Mouse (Mus musculus): ENCODE results near the gene Npepps. TPM values are rescaled to one million over a fixed set of nuclear protein-coding genes. Genes with fewer than 3 reads are reported as not detected.
"Not testable (repeated sequence)": the region's sequence is repeated elsewhere in the genome, so short reads cannot be mapped to it uniquely, and the experiment has no call there.

Gene Npepps
- polyA plus RNA-seq, 1 experiment from 2014 or later: 127 TPM

GRCm38 (mm10) chr11:97287643-97288042 lies 7.2 kb upstream of the Npepps start:
- Histone ChIP-seq H3K36me3 (no peaks in the 10 kb centered on the region), H3K4me1 (no peaks in the 10 kb centered on the region), H3K9ac (no peak overlapping the region), H3K9me3 (no peaks in the 10 kb centered on the region), H3K4me2 (replicated peaks) (no peak overlapping the region), H3K27me3 (replicated peaks) (no peaks in the 10 kb centered on the region), H3K27ac (no peak overlapping the region), H3K4me3 (no peak overlapping the region)
- no peak for ATAC-seq (ENCODE audit: low FRiP score, low read depth)

- Histone ChIP-seq H3K4me2 (replicated peaks) (no peak overlapping the region), H3K4me3 (no peak overlapping the region), H3K9me3 (no peaks in the 10 kb centered on the region), H3K27me3 (replicated peaks) (no peaks in the 10 kb centered on the region), H3K36me3 (no peaks in the 10 kb centered on the region), H3K9ac (no peak overlapping the region), H3K27ac (no peak overlapping the region), H3K4me1 (no peaks in the 10 kb centered on the region)
- no peak for ATAC-seq (ENCODE audit: low FRiP score, low read depth)
- 60% methylated on average over 6 of the region's 6 CpGs for WGBS
Observed at GRCm38 (mm10) chr11:97286973-97287372, 6.5 kb upstream of the Npepps start.

DNA sequence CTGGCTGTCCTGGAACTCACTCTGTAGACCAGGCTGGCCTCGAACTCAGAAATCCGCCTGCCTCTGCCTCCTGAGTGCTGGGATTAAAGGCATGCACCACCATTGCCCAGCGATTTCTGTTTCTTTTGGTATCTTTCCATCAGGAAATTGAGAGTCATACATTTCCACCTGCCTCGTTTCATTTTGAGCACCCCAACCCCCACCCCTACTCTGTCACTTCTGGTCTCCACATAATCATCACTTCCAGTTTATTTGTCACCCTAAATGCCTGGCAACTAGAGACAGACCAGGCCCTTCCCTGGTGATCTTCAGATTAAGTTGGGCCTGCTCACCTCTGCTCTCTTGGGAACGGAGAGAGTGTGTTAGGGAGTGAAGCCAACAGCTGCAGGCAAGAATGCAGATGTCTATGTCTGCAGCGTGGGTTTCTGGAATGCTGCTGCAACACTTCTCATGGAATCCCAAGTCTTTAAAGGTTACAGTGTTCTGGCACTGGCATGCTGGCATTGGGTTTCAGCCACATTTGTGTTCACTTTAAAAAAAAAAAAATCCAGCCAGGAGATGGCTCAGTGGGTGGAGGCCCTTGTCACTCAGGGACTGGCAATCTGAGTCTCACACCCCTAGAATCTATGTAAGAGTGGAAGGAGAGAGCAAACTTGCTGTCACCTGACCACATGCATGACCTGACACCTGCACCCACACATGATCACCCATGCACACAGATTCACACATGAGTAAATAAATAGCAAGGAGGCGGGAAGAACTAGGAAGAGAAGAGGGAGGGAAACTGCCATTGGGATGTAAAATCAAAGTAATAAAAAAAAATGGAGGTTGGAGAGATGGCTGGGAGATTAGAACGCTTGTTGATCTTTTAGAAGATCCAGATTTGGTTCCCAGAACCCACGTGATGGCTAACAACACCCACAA lies 5.7 kb upstream of the Npepps start:
- Histone ChIP-seq H3K4me1 (no peaks in the 10 kb centered on the region), H3K9ac (no peak overlapping the region), H3K4me3 (no peak overlapping the region), H3K36me3 (no peaks in the 10 kb centered on the region), H3K4me2 (replicated peaks) (no peak overlapping the region), H3K27ac (no peak overlapping the region), H3K27me3 (replicated peaks) (no peaks in the 10 kb centered on the region), H3K9me3 (no peaks in the 10 kb centered on the region)
- WGBS: 82% methylated on average over 9 of the region's 9 CpGs
- ATAC-seq (ENCODE audit: low FRiP score, low read depth): no peak

GRCm38 (mm10) chr11:97284854-97285253 lies 4.4 kb upstream of the Npepps start:
- no peak overlapping the region for H3K4me3 ChIP-seq
- H3K9ac ChIP-seq: no peak overlapping the region
- no peaks in the 10 kb centered on the region for H3K4me1 ChIP-seq
- no peak overlapping the region for H3K4me2 ChIP-seq (replicated peaks)
- no peaks in the 10 kb centered on the region for H3K36me3 ChIP-seq
- H3K27ac ChIP-seq: no peak overlapping the region
- no peaks in the 10 kb centered on the region for H3K27me3 ChIP-seq (replicated peaks)
- 80% methylated on average over 4 of the region's 4 CpGs for WGBS
- no peak for ATAC-seq (ENCODE audit: low FRiP score, low read depth)
- H3K9me3 ChIP-seq: no peaks in the 10 kb centered on the region

DNA sequence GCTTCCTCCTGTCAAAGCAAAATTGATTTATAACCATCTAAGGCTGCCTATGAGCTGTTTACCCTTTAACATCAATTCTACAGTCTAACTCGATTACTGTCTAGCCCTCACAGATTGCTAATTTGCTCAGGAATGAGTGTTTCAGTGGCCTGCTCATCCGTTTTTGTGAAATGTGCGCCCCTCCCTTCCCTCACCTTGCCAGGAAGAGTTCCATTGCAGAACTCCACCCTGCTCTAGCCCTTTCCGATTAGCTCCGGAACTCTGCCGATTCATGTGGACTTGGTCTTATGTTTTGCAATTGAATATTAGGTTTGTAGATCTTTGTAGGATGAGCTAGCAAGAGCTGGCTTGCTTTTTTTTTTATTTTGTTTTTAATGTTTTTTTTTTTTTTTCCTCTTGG lies 1.7 kb upstream of the Npepps start:
- H3K27me3 ChIP-seq (replicated peaks): no peaks in the 10 kb centered on the region
- 87% methylated on average over 6 of the region's 6 CpGs for WGBS
- ATAC-seq (ENCODE audit: low FRiP score, low read depth): no peak

DNA sequence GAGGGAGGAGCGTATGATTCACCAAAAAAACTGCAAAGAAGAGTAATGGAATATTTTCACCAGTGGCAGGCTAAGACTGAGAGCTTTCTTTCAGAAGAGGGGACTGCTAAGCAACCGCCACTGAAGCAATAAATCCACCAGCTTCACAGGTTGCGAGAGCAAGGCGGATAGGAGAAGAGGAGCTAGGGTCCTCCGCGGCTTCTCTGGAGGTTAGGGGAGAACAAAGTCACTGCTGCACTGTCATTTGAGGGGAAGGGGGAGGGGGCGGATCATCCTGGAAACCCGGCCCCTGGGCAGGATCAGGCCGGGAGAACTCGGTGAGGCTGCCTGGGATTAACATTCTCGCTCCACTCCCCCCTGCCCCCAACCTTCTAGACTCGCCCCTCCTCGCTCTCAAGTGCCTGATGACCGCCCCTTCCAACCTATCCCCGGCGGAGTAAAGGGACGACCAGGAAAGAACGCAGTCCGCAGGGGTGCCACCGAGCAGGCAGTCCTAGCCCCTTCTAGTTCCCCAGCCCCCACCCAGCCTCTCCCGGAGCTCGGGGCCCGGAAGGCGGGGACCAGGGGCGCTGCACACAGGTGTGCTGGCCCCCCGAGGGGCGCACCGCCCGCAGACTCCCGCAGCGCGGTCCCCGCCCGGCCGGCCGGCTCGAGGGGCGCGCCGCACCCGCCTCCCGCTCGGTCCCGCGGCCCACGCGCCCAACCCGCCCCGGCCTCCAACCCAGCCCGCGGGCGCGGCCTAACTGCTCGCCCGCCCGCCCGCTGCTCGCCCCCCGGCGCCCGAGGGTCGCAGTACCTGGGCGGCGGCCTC lies 828 bp downstream of the Npepps start:
- Histone ChIP-seq H3K36me3 (no peaks in the 10 kb centered on the region), H3K27me3 (replicated peaks) (no peaks in the 10 kb centered on the region), H3K4me1 (peaks cover 13% of the 10 kb centered on the region), H3K4me3 (peak overlapping the region; percentile 98), H3K9ac (peak overlapping the region; percentile 99), H3K9me3 (0 out of 2 replicates have a peak, but pooled peaks cover under 1% of the 10 kb centered on the region), H3K27ac (peak overlapping the region; percentile 97), H3K4me2 (replicated peaks) (peak overlapping the region; percentile 66)
- peak; percentile 85 for ATAC-seq (ENCODE audit: low FRiP score, low read depth)
- WGBS: 1% methylated on average over 62 of the region's 64 CpGs

More for the DNA sequence above, 1.7 kb upstream of the Npepps start:
- Histone ChIP-seq H3K9me3 (no peaks in the 10 kb centered on the region), H3K27ac (no peak overlapping the region), H3K4me2 (replicated peaks) (no peak overlapping the region), H3K36me3 (no peaks in the 10 kb centered on the region), H3K9ac (no peak overlapping the region), H3K4me3 (no peak overlapping the region), H3K4me1 (peaks cover 13% of the 10 kb centered on the region)

DNA sequence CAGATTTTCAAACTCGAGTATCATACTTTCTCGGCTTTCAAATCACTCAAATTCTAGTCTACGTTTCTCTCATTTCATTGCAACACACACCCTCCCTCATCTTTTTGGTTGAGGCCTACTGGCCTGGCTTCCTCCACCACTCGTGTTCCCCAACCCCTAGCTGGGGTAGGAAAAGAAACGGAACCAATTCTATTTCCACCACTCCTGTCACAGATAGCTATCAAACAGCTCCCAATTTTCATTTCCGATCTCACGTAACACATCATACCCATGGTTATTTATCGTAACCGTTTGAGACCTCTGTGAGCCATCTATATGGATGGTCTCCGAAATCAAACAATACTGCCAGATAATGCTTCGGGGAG lies 1.4 kb downstream of the Npepps start:
- Histone ChIP-seq H3K9ac (peak overlapping the region; percentile 99), H3K4me1 (peaks cover 13% of the 10 kb centered on the region), H3K4me3 (peak overlapping the region; percentile 98), H3K36me3 (no peaks in the 10 kb centered on the region), H3K27ac (peak overlapping the region; percentile 97), H3K4me2 (replicated peaks) (peak overlapping the region; percentile 66), H3K9me3 (0 out of 2 replicates have a peak, but pooled peaks cover 6% of the 10 kb centered on the region), H3K27me3 (replicated peaks) (no peaks in the 10 kb centered on the region)
- WGBS: 31% methylated on average over 11 of the region's 11 CpGs
- 0 out of 2 replicates have a peak, but pooled peaks have one; percentile 8 for ATAC-seq (ENCODE audit: low FRiP score, low read depth)

- Histone ChIP-seq H3K4me1 (peaks cover 13% of the 10 kb centered on the region), H3K4me2 (replicated peaks) (peak overlapping the region; percentile 66), H3K27me3 (replicated peaks) (no peaks in the 10 kb centered on the region), H3K9me3 (0 out of 2 replicates have a peak, but pooled peaks cover 6% of the 10 kb centered on the region), H3K4me3 (peak overlapping the region; percentile 98), H3K36me3 (no peaks in the 10 kb centered on the region), H3K9ac (peak overlapping the region; percentile 99), H3K27ac (no peak overlapping the region)
- no peak for ATAC-seq (ENCODE audit: low FRiP score, low read depth)
- 80% methylated on average over 6 of the region's 6 CpGs for WGBS
Observed at GRCm38 (mm10) chr11:97278456-97278855, 2.0 kb downstream of the Npepps start.

DNA sequence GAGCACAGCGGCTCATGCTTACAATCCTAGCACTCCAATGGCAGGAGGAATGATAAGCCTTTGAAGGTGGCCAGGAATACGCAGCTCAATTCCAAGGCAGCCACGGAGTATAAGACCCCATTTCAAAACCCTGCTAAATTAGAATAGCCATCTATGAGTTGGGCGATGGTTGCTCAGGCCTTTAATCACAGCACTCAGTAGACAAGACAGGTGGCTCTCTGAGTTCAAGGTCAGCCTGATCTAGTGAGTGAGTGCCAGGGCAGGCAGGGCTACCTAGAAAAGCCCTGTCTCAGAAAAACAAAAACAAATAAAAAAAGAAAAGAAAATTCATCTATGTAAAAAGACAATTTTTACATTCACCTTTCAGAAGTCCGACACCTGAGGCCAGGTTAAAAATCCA lies 3.3 kb downstream of the Npepps start:
- Histone ChIP-seq H3K36me3 (no peaks in the 10 kb centered on the region), H3K9ac (no peak overlapping the region), H3K4me3 (no peak overlapping the region), H3K27ac (no peak overlapping the region), H3K4me2 (replicated peaks) (no peak overlapping the region), H3K4me1 (peaks cover 13% of the 10 kb centered on the region), H3K27me3 (replicated peaks) (no peaks in the 10 kb centered on the region), H3K9me3 (0 out of 2 replicates have a peak, but pooled peaks cover 6% of the 10 kb centered on the region)
- no peak for ATAC-seq (ENCODE audit: low FRiP score, low read depth)
- 90% methylated on average over 5 of the region's 5 CpGs for WGBS

DNA sequence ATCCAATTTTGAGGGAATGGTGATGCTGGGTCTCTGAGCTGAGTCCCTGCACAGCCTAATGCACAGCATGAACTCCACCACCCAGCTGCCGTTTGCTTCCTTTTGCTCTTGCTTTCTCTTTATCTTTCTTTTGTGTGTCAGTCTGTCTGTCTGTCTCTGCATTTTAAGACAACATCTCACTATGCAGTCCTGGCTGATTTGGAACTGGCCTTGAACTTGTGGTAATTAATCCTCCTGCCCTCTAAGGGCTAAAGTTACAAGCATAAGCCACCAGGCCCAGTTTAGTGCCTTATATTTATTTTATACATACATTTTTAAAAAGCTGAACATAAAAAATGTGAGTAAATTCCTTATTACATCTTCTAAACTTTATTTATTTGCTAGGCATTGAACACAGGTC lies 4.4 kb downstream of the Npepps start:
- H3K4me3 ChIP-seq: no peak overlapping the region
- H3K4me2 ChIP-seq (replicated peaks): no peak overlapping the region
- H3K9me3 ChIP-seq: 0 out of 2 replicates have a peak, but pooled peaks cover 6% of the 10 kb centered on the region
- 48% methylated on average over 1 of the region's 1 CpGs for WGBS
- no peak for ATAC-seq (ENCODE audit: low FRiP score, low read depth)
- H3K4me1 ChIP-seq: peaks cover 13% of the 10 kb centered on the region
- H3K27me3 ChIP-seq (replicated peaks): no peaks in the 10 kb centered on the region
- no peaks in the 10 kb centered on the region for H3K36me3 ChIP-seq
- no peak overlapping the region for H3K9ac ChIP-seq
- H3K27ac ChIP-seq: no peak overlapping the region

- Histone ChIP-seq H3K9ac (no peak overlapping the region), H3K4me1 (peaks cover 13% of the 10 kb centered on the region)
- WGBS: 97% methylated on average over 2 of the region's 2 CpGs
Observed at GRCm38 (mm10) chr11:97275349-97275748, 5.1 kb downstream of the Npepps start.

GRCm38 (mm10) chr11:97274947-97275346 lies 5.5 kb downstream of the Npepps start:
- ATAC-seq (ENCODE audit: low FRiP score, low read depth); H3K36me3 ChIP-seq; H3K27ac ChIP-seq; H3K4me2 ChIP-seq (replicated peaks); H3K27me3 ChIP-seq (replicated peaks); H3K9me3 ChIP-seq; H3K9ac ChIP-seq; H3K4me3 ChIP-seq: not testable (repeated sequence)
- WGBS: 95% methylated on average over 6 of the region's 6 CpGs
- peaks cover 13% of the 10 kb centered on the region for H3K4me1 ChIP-seq

More at GRCm38 (mm10) chr11:97275349-97275748, 5.1 kb downstream of the Npepps start:
- H3K36me3 ChIP-seq: no peaks in the 10 kb centered on the region
- no peaks in the 10 kb centered on the region for H3K27me3 ChIP-seq (replicated peaks)
- no peak for ATAC-seq (ENCODE audit: low FRiP score, low read depth)
- 0 out of 2 replicates have a peak, but pooled peaks cover 6% of the 10 kb centered on the region for H3K9me3 ChIP-seq
- no peak overlapping the region for H3K27ac ChIP-seq
- no peak overlapping the region for H3K4me2 ChIP-seq (replicated peaks)
- H3K4me3 ChIP-seq: no peak overlapping the region
